Mouse (Mus musculus): ENCODE results near the gene Ube3b. TPM values are rescaled to one million over a fixed set of nuclear protein-coding genes. Genes with fewer than 3 reads are reported as not detected.

Ube3b gene
- polyA plus RNA-seq, 1 experiment from 2014 or later = 42.5 TPM

- Histone ChIP-seq H3K4me1 (ENCODE audit: control insufficient read depth, insufficient read depth, low read length) (peaks cover 71% of the 10 kb centered on the region), H3K27me3 (ENCODE audit: control insufficient read depth, insufficient read depth, low read length) (no peaks in the 10 kb centered on the region), H3K9me3 (replicated peaks; ENCODE audit: control insufficient read depth, low read length) (no peaks in the 10 kb centered on the region), H3K9ac (ENCODE audit: low read length) (peak overlapping the region; percentile 45), H3K4me3 (replicated peaks; ENCODE audit: low read length) (no peak overlapping the region), H3K4me2 (ENCODE audit: low read depth, low read length) (peak overlapping the region; percentile 34), H3K27ac (ENCODE audit: low read length) (peak overlapping the region; percentile 98), H3K36me3 (ENCODE audit: control insufficient read depth, insufficient read depth, low read length) (peaks cover 27% of the 10 kb centered on the region)
- ATAC-seq (ENCODE audit: insufficient read depth, low FRiP score) = no peak
- WGBS = 45% methylated on average over 25 of the region's 25 CpGs
Observed at GRCm38 (mm10) chr5:114371731-114372473, 8.5 kb upstream of the Ube3b start.

DNA sequence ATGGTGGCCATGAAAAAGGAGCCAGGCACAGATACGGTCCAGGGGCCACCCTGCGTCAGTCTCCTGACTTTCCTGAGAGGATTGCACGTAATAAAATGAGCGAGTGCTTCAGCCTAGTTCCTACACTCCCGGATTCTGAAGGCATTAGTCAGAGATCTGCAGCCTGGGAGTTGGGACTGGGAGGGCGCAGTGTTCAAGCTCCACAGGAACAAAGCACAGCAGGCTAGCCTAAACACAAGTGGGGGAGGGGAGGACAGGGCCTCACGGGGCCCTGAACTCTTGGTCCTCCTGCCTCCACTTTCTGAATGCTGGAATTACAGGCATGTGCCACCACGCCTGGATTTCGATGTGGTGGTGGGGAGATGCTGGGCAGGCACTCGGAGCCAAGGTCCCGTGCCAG, 7.8 kb upstream of the Ube3b start:
- Histone ChIP-seq H3K27ac (ENCODE audit: low read length) (peak overlapping the region; percentile 98), H3K9ac (ENCODE audit: low read length) (peak overlapping the region; percentile 45), H3K4me2 (ENCODE audit: low read depth, low read length) (peak overlapping the region; percentile 34; the same call in 1 of the 2 replicates), H3K36me3 (ENCODE audit: control insufficient read depth, insufficient read depth, low read length) (peaks cover 20% of the 10 kb centered on the region), H3K4me3 (replicated peaks; ENCODE audit: low read length) (no peak overlapping the region), H3K4me1 (ENCODE audit: control insufficient read depth, insufficient read depth, low read length) (peaks cover 77% of the 10 kb centered on the region), H3K9me3 (replicated peaks; ENCODE audit: control insufficient read depth, low read length) (no peaks in the 10 kb centered on the region), H3K27me3 (ENCODE audit: control insufficient read depth, insufficient read depth, low read length) (no peaks in the 10 kb centered on the region)
- 34% methylated on average over 11 of the region's 11 CpGs for WGBS
- ATAC-seq (ENCODE audit: insufficient read depth, low FRiP score) = peak; percentile 58; the same call in 1 of the 2 replicates

GRCm38 (mm10) chr5:114373174-114373573, 7.2 kb upstream of the Ube3b start:
- Histone ChIP-seq H3K27ac (ENCODE audit: low read length) (peak overlapping the region; percentile 98), H3K4me2 (ENCODE audit: low read depth, low read length) (0 out of 2 replicates have a peak overlapping the region, but pooled peaks have one; percentile 34), H3K4me3 (replicated peaks; ENCODE audit: low read length) (no peak overlapping the region), H3K27me3 (ENCODE audit: control insufficient read depth, insufficient read depth, low read length) (no peaks in the 10 kb centered on the region), H3K4me1 (ENCODE audit: control insufficient read depth, insufficient read depth, low read length) (peaks cover 83% of the 10 kb centered on the region), H3K9ac (ENCODE audit: low read length) (peak overlapping the region; percentile 45; the same call in 1 of the 2 replicates), H3K9me3 (replicated peaks; ENCODE audit: control insufficient read depth, low read length) (no peaks in the 10 kb centered on the region), H3K36me3 (ENCODE audit: control insufficient read depth, insufficient read depth, low read length) (peaks cover 14% of the 10 kb centered on the region)
- 67% methylated on average over 11 of the region's 11 CpGs for WGBS
- no peak for ATAC-seq (ENCODE audit: insufficient read depth, low FRiP score)

DNA sequence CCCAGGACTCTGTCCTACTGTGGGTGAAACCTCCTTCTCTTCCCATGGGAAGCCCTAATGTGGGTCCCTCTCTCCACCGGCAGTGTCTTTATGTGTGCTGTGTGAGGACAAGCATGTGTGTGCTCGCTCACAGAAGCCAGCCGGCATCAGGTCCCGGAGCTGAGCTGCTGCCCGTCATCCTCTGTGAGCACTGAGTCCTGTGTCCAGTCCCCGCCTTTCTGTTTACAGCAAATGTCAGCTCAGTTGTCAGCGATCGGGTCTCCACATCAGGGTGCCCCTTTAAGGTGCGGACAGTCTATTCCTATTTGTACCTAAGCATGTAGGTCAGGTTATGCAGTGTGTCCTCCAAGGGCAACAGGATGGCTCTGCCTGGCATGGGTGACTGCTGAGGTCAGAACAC, 6.8 kb upstream of the Ube3b start:
- Histone ChIP-seq H3K4me1 (ENCODE audit: control insufficient read depth, insufficient read depth, low read length) (peaks cover 88% of the 10 kb centered on the region), H3K4me3 (replicated peaks; ENCODE audit: low read length) (no peak overlapping the region), H3K9me3 (replicated peaks; ENCODE audit: control insufficient read depth, low read length) (no peaks in the 10 kb centered on the region), H3K9ac (ENCODE audit: low read length) (peak overlapping the region; percentile 45; the same call in 1 of the 2 replicates), H3K36me3 (ENCODE audit: control insufficient read depth, insufficient read depth, low read length) (peaks cover 11% of the 10 kb centered on the region), H3K4me2 (ENCODE audit: low read depth, low read length) (no peak overlapping the region), H3K27me3 (ENCODE audit: control insufficient read depth, insufficient read depth, low read length) (no peaks in the 10 kb centered on the region), H3K27ac (ENCODE audit: low read length) (peak overlapping the region; percentile 98)
- 80% methylated on average over 9 of the region's 9 CpGs for WGBS
- ATAC-seq (ENCODE audit: insufficient read depth, low FRiP score) = no peak

DNA sequence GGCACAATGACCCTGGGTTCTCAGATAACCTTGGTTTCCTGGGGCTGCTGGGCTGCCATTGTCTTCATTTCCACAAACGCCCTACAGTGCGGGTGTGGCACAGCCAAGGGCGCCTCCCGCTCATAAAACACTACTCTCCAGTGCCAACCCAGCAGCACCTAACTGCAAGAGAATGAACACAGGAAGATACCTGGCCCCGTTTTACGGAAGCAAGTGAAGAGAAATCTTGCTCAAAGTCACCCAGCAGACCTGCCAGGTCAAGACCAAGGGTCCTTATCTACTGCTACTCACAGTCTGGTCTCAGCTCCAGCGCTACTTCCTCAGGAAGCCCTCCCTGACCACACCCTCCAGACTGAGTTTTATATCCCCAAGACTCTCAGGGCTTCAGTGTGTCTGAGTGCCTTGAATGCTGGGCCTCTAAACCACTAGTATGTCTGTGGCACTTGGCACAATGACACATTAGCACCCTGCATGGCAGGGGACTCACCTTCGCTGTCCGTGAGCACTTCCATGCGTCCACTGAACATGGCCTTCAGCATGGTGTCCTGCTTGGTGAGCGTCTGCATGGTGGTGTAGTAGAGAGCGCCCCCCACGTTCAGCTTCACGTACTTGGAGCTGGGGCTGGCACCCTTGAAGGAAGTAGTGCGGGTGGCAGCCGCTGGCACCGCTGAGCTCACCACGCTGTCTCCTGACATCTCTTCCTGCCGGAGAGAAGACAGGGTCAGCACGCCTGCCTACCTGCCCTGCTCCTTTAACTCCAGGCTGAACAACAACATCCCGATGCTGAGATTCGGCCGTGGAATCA, 5.8 kb upstream of the Ube3b start:
- H3K36me3 ChIP-seq (ENCODE audit: control insufficient read depth, insufficient read depth, low read length) = peaks cover 11% of the 10 kb centered on the region
- no peak overlapping the region for H3K4me2 ChIP-seq (ENCODE audit: low read depth, low read length)
- no peak overlapping the region for H3K9ac ChIP-seq (ENCODE audit: low read length)
- peaks cover 87% of the 10 kb centered on the region for H3K4me1 ChIP-seq (ENCODE audit: control insufficient read depth, insufficient read depth, low read length)
- H3K4me3 ChIP-seq (replicated peaks; ENCODE audit: low read length) = no peak overlapping the region
- H3K27me3 ChIP-seq (ENCODE audit: control insufficient read depth, insufficient read depth, low read length) = no peaks in the 10 kb centered on the region
- 77% methylated on average over 23 of the region's 23 CpGs for WGBS
- ATAC-seq (ENCODE audit: insufficient read depth, low FRiP score) = no peak
- H3K27ac ChIP-seq (ENCODE audit: low read length) = peak overlapping the region; percentile 62
- no peaks in the 10 kb centered on the region for H3K9me3 ChIP-seq (replicated peaks; ENCODE audit: control insufficient read depth, low read length)

DNA sequence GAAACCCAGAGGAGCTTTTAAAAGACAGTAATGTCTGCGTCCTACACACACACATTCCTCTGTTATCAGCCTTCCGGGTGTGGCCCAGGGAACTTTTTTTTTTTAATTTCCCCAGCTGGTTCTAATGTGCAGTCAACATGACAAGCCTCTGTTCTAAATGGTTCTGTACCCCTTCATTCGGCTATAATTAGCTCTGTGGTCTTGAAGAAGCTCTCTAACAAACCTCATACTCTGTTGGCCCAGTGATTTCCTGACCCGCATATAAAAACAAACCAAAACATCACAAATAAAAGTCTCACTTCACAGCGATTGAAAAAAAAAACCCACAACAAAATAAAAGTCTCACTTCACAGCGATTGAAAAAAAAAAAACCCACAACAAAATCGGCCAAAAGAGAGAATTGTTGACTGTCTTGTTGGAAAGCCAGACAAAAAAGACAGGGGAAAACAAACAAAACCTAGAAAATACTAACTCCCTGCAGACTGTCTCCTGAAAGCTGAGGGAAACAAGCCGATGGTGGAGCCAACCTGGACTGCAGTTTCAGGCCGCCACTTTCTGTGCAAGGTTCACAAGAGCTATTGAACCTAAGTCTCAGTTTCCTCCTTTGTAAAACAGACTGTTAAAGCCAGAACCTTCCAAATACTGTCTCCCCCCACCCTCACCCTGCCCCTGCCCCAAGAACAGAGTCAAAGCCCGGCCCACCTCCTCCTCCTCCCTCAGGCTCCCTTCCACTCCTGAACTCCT, 2.1 kb upstream of the Ube3b start:
- peaks cover 66% of the 10 kb centered on the region for H3K4me1 ChIP-seq (ENCODE audit: control insufficient read depth, insufficient read depth, low read length)
- H3K9ac ChIP-seq (ENCODE audit: low read length) = peak overlapping the region; percentile 96
- H3K27ac ChIP-seq (ENCODE audit: low read length) = peak overlapping the region; percentile 93
- peak overlapping the region; percentile 89 for H3K4me2 ChIP-seq (ENCODE audit: low read depth, low read length)
- H3K9me3 ChIP-seq (replicated peaks; ENCODE audit: control insufficient read depth, low read length) = no peaks in the 10 kb centered on the region
- peaks cover 9% of the 10 kb centered on the region; the same call in 1 of the 2 replicates for H3K36me3 ChIP-seq (ENCODE audit: control insufficient read depth, insufficient read depth, low read length)
- no peak for ATAC-seq (ENCODE audit: insufficient read depth, low FRiP score)
- 33% methylated on average over 10 of the region's 10 CpGs for WGBS
- H3K4me3 ChIP-seq (replicated peaks; ENCODE audit: low read length) = peak overlapping the region; percentile 71
- no peaks in the 10 kb centered on the region for H3K27me3 ChIP-seq (ENCODE audit: control insufficient read depth, insufficient read depth, low read length)

- H3K36me3 ChIP-seq (ENCODE audit: control insufficient read depth, insufficient read depth, low read length) = 0 out of 2 replicates have a peak, but pooled peaks cover 4% of the 10 kb centered on the region
- peak overlapping the region; percentile 96 for H3K9ac ChIP-seq (ENCODE audit: low read length)
- no peaks in the 10 kb centered on the region for H3K9me3 ChIP-seq (replicated peaks; ENCODE audit: control insufficient read depth, low read length)
- H3K4me1 ChIP-seq (ENCODE audit: control insufficient read depth, insufficient read depth, low read length) = peaks cover 61% of the 10 kb centered on the region
- no peak for ATAC-seq (ENCODE audit: insufficient read depth, low FRiP score)
- peak overlapping the region; percentile 93 for H3K27ac ChIP-seq (ENCODE audit: low read length)
- H3K4me3 ChIP-seq (replicated peaks; ENCODE audit: low read length) = peak overlapping the region; percentile 71
- peak overlapping the region; percentile 89 for H3K4me2 ChIP-seq (ENCODE audit: low read depth, low read length)
- 30% methylated on average over 6 of the region's 6 CpGs for WGBS
- no peaks in the 10 kb centered on the region for H3K27me3 ChIP-seq (ENCODE audit: control insufficient read depth, insufficient read depth, low read length)
Observed at GRCm38 (mm10) chr5:114378936-114379335, 1.5 kb upstream of the Ube3b start.

DNA sequence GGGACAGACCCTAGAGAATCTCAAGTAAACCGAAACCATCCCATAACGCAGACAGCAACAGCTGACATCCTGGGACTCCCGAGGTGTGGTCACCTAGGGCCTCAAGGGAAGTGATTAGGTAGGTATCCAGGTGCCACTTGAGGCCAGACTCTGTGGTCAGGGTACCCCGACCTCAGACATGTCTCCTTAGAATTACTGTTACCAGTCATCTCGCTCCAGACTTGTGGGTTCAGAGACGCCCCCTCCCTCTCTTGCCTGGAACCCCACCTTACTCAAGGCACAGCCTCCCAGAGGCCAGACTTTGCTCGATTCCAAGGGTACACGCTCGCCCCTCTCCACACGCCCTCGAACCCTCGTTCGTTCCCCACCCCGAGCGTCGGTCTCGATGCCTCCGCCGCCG, 644 bp upstream of the Ube3b start:
- Histone ChIP-seq H3K9me3 (replicated peaks; ENCODE audit: control insufficient read depth, low read length) (no peaks in the 10 kb centered on the region), H3K4me1 (ENCODE audit: control insufficient read depth, insufficient read depth, low read length) (peaks cover 53% of the 10 kb centered on the region), H3K4me2 (ENCODE audit: low read depth, low read length) (peak overlapping the region; percentile 89), H3K9ac (ENCODE audit: low read length) (peak overlapping the region; percentile 96), H3K36me3 (ENCODE audit: control insufficient read depth, insufficient read depth, low read length) (0 out of 2 replicates have a peak, but pooled peaks cover 4% of the 10 kb centered on the region), H3K27ac (ENCODE audit: low read length) (peak overlapping the region; percentile 93), H3K4me3 (replicated peaks; ENCODE audit: low read length) (peak overlapping the region; percentile 71), H3K27me3 (ENCODE audit: control insufficient read depth, insufficient read depth, low read length) (no peaks in the 10 kb centered on the region)
- 1% methylated on average over 20 of the region's 20 CpGs for WGBS
- ATAC-seq (ENCODE audit: insufficient read depth, low FRiP score) = peak; percentile 26

All from stomach, embryonic 16.5 days (tissue).